Mouse (Mus musculus) MEL (cell line): Measurements from ENCODE around the gene H2-DMa.

Experiments
- CTCF ChIP-seq, 3 experiments: IDR thresholded peaks in 2 of 3; conservative IDR thresholded peaks in 1 of 3; 2 replicates each; pipeline ENCODE4 v1.5.1; 2011 to 2012; ENCODE audit warnings: low read length in 3 of 3, low read depth in 2 of 3, mild to moderate bottlenecking in 2 of 3, improper control_type of control experiment in 1 of 3, inconsistent platforms in 1 of 3, mixed read lengths in 1 of 3, moderate library complexity in 1 of 3; ENCODE audit not compliant: control insufficient read depth in 1 of 3, insufficient read depth in 1 of 3, poor library complexity in 1 of 3, severe bottlenecking in 1 of 3
- GATA1 ChIP-seq: IDR thresholded peaks from 2 replicates; pipeline ENCODE4 v1.6.1; 2011; ENCODE audit warnings: low read depth, low read length, improper control_type of control experiment
- MAFK ChIP-seq: IDR thresholded peaks from 2 replicates; pipeline ENCODE4 v1.6.1; 2011; ENCODE audit warnings: low read depth, mild to moderate bottlenecking, low read length, improper control_type of control experiment, borderline replicate concordance
- POLR2A ChIP-seq, 2 experiments: IDR thresholded peaks; 2 replicates each; pipeline ENCODE4 v1.6.1; 2011 to 2012; ENCODE audit warnings: low read length in 2 of 2, mild to moderate bottlenecking in 2 of 2, control low read depth in 1 of 2, improper control_type of control experiment in 1 of 2, low read depth in 1 of 2, moderate library complexity in 1 of 2; ENCODE audit not compliant: control insufficient read depth in 1 of 2, insufficient read depth in 1 of 2, poor library complexity in 1 of 2
- RCOR1 ChIP-seq: IDR thresholded peaks from 2 replicates; pipeline ENCODE4 v1.6.1; 2012; ENCODE audit warnings: low read depth, mild to moderate bottlenecking, inconsistent platforms, low read length, improper control_type of control experiment

GRCm38 (mm10) chr17:34123111-34123510 lies 3.8 kb downstream of the H2-DMa start:
- no peak for TF ChIP-seq GATA1
- no peak for TF ChIP-seq POLR2A (IDR thresholded peaks at IDR 0.05; ENCODE audit: control insufficient read depth in 1 of 2, insufficient read depth in 1 of 2, low read depth in 1 of 2, low read length in 2 of 2, poor library complexity in 1 of 2)
- TF ChIP-seq RCOR1: no peak
- no peak for TF ChIP-seq CTCF (IDR thresholded peaks at IDR 0.05 in 2 of 3, conservative IDR thresholded peaks at IDR 0.05 in 1 of 3; ENCODE audit: control insufficient read depth in 1 of 3, insufficient read depth in 1 of 3, low read depth in 2 of 3, low read length in 3 of 3, poor library complexity in 1 of 3, severe bottlenecking in 1 of 3)
- no peak for TF ChIP-seq MAFK
